Mouse (Mus musculus) liver, postnatal 0 days (tissue): ENCODE results near the gene Gpd2.

Experiments
- CTCF ChIP-seq: sonication (generic); IDR thresholded peaks from 2 replicates; pipeline ENCODE4 v1.5.1; 2016; ENCODE audit warnings: antibody characterized with exemption, low read depth
- EP300 ChIP-seq: IDR thresholded peaks from 2 replicates; pipeline ENCODE4 v1.6.1; 2016; ENCODE audit warnings: antibody characterized with exemption, low read depth, mild to moderate bottlenecking

DNA sequence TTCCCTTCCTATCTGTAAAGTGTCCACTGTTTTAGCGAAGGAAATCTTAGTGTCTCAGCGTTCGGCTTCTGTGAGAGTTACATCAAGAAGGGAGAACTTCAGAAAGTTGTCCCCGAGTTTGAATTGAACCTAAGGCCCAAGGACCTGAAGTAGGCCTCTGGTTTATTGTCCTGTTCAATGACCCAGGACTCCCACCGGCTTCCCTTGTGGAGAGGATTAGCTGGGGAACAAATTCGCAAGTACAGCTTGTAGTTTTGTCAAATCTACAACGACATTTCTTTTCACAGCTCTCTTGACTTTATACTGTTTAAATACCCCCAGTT is 29.9 kb downstream of the Gpd2 start:
- TF ChIP-seq CTCF (no peak), EP300 (no peak)
